1 mouse cellular context compared by ENCODE assay signal in the genomic region with DNA sequence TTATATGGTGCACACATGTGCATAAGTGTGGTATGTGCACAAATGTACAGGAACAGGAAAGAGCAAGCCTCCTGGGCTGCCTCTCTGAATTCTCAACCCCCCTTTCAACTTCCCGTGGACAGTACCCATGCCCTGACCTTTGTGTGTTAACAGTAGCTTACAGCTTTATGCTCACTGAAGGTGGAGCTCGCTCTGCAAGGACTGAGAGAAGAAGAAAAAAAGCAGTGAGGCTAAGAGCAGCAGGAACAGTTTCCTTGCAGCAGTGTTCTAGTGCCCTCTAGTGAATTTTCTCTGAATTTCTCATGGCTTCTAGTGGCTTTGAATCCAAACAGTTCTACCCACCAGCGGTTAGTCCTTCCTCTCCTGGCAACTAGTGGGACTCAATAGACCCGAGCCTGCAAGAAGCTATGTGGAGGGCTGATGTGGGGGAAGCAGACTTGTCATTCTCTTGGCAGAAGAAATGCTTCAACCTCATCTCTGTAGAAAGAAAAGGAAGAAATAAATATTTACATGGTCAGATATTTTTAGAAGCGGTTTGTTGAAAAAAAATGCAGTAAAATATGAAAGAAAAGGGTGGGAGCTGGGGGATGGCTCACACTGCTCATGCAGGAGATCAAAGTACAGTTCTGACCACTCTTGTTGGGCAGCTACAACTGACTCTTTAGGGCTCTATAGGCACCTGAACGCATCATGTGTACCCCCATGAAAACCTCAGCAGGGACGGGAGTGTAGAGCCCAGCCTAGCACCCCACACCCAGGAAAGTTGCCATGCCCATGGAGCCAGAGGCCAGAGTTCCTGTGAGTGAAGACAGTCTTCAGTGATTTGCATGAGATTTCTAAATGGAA.
TF ChIP-seq lines count a peak whose summit lies in the region.

No protein-coding gene starts in this region.

TF ChIP-seq in CH12.LX, 34 proteins besides CTCF, POLR2A, EP300 and RAD21:
- no peak for TF ChIP-seq E2F4 (IDR thresholded peaks at IDR 0.05; ENCODE audit: insufficient replicate concordance, low read depth, low read length)
- peak; percentile 54; the same call in 1 of the 2 replicates for TF ChIP-seq NELFE (IDR thresholded peaks at IDR 0.05; ENCODE audit: low read depth, low read length)
- TF ChIP-seq NRF1 (IDR thresholded peaks at IDR 0.05; ENCODE audit: low read depth, low read length) = no peak
- peak; percentile 85 for TF ChIP-seq SMC3 (IDR thresholded peaks at IDR 0.05; ENCODE audit: low read depth, low read length)
- no peak for TF ChIP-seq ETS1 (conservative IDR thresholded peaks at IDR 0.05; ENCODE audit: low read depth, low read length)
- 0 out of 2 replicates have a peak, but pooled peaks have one; percentile 56 for TF ChIP-seq MYC (IDR thresholded peaks at IDR 0.05; ENCODE audit: low read depth, low read length)
- no peak for TF ChIP-seq POLR2AphosphoS2 (IDR thresholded peaks at IDR 0.05; ENCODE audit: low read depth, low read length)
- TF ChIP-seq USF1 (IDR thresholded peaks at IDR 0.05; ENCODE audit: low read depth, low read length) = no peak
- TF ChIP-seq ELF1 (IDR thresholded peaks at IDR 0.05; ENCODE audit: low read depth, low read length) = 0 out of 2 replicates have a peak, but pooled peaks have one; percentile 43
- TF ChIP-seq JUN (IDR thresholded peaks at IDR 0.05; ENCODE audit: insufficient read depth, low read depth, low read length) = no peak
- no peak; the same call in 1 of the 2 replicates for TF ChIP-seq JUND (conservative IDR thresholded peaks at IDR 0.05; ENCODE audit: low read depth, low read length)
- no peak for TF ChIP-seq USF2 (conservative IDR thresholded peaks at IDR 0.05; ENCODE audit: low read depth, low read length)
- TF ChIP-seq RCOR1 (conservative IDR thresholded peaks at IDR 0.05; ENCODE audit: low read depth, low read length) = no peak
- TF ChIP-seq MAZ (IDR thresholded peaks at IDR 0.05; ENCODE audit: low read depth, low read length) = no peak
- no peak for TF ChIP-seq TCF12 (IDR thresholded peaks at IDR 0.05; ENCODE audit: low read depth, low read length)
- TF ChIP-seq TBP (conservative IDR thresholded peaks at IDR 0.05; ENCODE audit: low read depth, low read length) = no peak
- peak; percentile 90 for TF ChIP-seq ZNF384 (IDR thresholded peaks at IDR 0.05; ENCODE audit: low read depth, low read length)
- TF ChIP-seq GABPA (IDR thresholded peaks at IDR 0.05; ENCODE audit: insufficient replicate concordance, low read depth, low read length) = no peak
- no peak for TF ChIP-seq KAT2A (IDR thresholded peaks at IDR 0.05; ENCODE audit: insufficient replicate concordance, low read length)
- 0 out of 2 replicates have a peak, but pooled peaks have one; percentile 33 for TF ChIP-seq IRF4 (IDR thresholded peaks at IDR 0.05; ENCODE audit: low read depth, low read length)
- TF ChIP-seq MAX (IDR thresholded peaks at IDR 0.05; ENCODE audit: low read length) = peak; percentile 56
- no peak for TF ChIP-seq MEF2A (IDR thresholded peaks at IDR 0.05; ENCODE audit: borderline replicate concordance, low read depth, low read length)
- TF ChIP-seq ZC3H11A (IDR thresholded peaks at IDR 0.05; ENCODE audit: low read depth, low read length) = peak; percentile 58; the same call in 1 of the 2 replicates
- no peak for TF ChIP-seq PAX5 (IDR thresholded peaks at IDR 0.05; ENCODE audit: low read length)
- TF ChIP-seq SIN3A (IDR thresholded peaks at IDR 0.05; ENCODE audit: low read length) = no peak
- no peak for TF ChIP-seq MXI1 (IDR thresholded peaks at IDR 0.05; ENCODE audit: low read depth, low read length)
- TF ChIP-seq ZKSCAN1 (IDR thresholded peaks at IDR 0.05; ENCODE audit: borderline replicate concordance, low read depth, low read length) = no peak
- no peak for TF ChIP-seq MAFK (IDR thresholded peaks at IDR 0.05; ENCODE audit: insufficient replicate concordance, low read length)
- TF ChIP-seq CHD2 (IDR thresholded peaks at IDR 0.05; ENCODE audit: low read length) = no peak
- no peak for TF ChIP-seq HCFC1 (IDR thresholded peaks at IDR 0.05; ENCODE audit: low read depth, low read length)
